ENCODE assay signal across 8 mouse cellular contexts in genomic region chr13:52821571-52821970, GRCm38 (mm10).
DNase-seq lines count a peak whose midpoint lies in the region; ATAC-seq and TF ChIP-seq lines count a peak whose summit lies in the region.

No protein-coding gene starts in this region.

- no peak overlapping the region for H3K4me3 ChIP-seq in C2C12 (ENCODE audit: insufficient read depth, poor library complexity, severe bottlenecking)
- no peak overlapping the region for H3K4me3 ChIP-seq in bone marrow, adult 2 months (replicated peaks; ENCODE audit: control insufficient read depth, low read depth, low read length)
- H3K4me3 ChIP-seq in liver, embryonic 13.5 days (replicated peaks): no peak overlapping the region

- H3K79me2 ChIP-seq in C2C12 (ENCODE audit: control insufficient read depth, insufficient read depth): no peaks in the 10 kb centered on the region

- no peak for ATAC-seq in liver, embryonic 13.5 days (ENCODE audit: low read depth)

- DNase-seq in heart, postnatal 25 days (ENCODE audit: low spot score): peak; percentile 21
- no peak for DNase-seq in liver, embryonic 13.5 days
- no peak for DNase-seq in left cerebral cortex, adult 11 months (ENCODE audit: low spot score)
- no peak for DNase-seq in ovary, postnatal 14 days (ENCODE audit: low spot score)
- DNase-seq in testis, postnatal 10 days (ENCODE audit: low spot score): no peak
- no peak for DNase-seq in cerebellum, postnatal 4 days (ENCODE audit: low spot score in 2 of 2)

- TF ChIP-seq CTCF in C2C12 (IDR thresholded peaks at IDR 0.05; ENCODE audit: control insufficient read depth, insufficient read depth, insufficient read length): no peak
- TF ChIP-seq CTCF in bone marrow, adult 2 months (IDR thresholded peaks at IDR 0.05; ENCODE audit: control insufficient read depth, insufficient read depth, low read length): no peak

- H3ac ChIP-seq in C2C12 (ENCODE audit: control insufficient read depth, insufficient read length, low read depth): no peak overlapping the region

- H3K4me1 ChIP-seq in bone marrow, adult 2 months (ENCODE audit: control insufficient read depth, insufficient read depth, low read length): peaks cover 9% of the 10 kb centered on the region; the same call in 1 of the 2 replicates
- peaks cover 55% of the 10 kb centered on the region for H3K4me1 ChIP-seq in liver, embryonic 13.5 days (replicated peaks)

- TF ChIP-seq POLR2A in bone marrow, adult 2 months (IDR thresholded peaks at IDR 0.05; ENCODE audit: borderline replicate concordance, control insufficient read depth, low read depth, low read length): no peak

- H3K4me2 ChIP-seq in liver, embryonic 13.5 days: no peak overlapping the region

- intact Hi-C loops in heart, postnatal 25 days (cut with DNase I): no loop called here

- WGBS in bone marrow, adult 2 months: 57% methylated on average over 9 of the region's 9 CpGs
- 51% methylated on average over 9 of the region's 9 CpGs for WGBS in liver, embryonic 13.5 days (ENCODE audit: insufficient replicate concordance)

- peak overlapping the region; percentile 32; the same call in 1 of the 2 replicates for H3K27ac ChIP-seq in bone marrow, adult 2 months (ENCODE audit: control insufficient read depth, insufficient read depth, low read depth, low read length, poor library complexity)
- peak overlapping the region; percentile 16 for H3K27ac ChIP-seq in liver, embryonic 13.5 days

- no peaks in the 10 kb centered on the region for H3K27me3 ChIP-seq in C2C12 (ENCODE audit: control insufficient read depth, insufficient read depth, insufficient read length)
- peaks cover 9% of the 10 kb centered on the region; the same call in 1 of the 2 replicates for H3K27me3 ChIP-seq in liver, embryonic 13.5 days

- no peaks in the 10 kb centered on the region for H3K9me3 ChIP-seq in liver, embryonic 13.5 days (replicated peaks)

- 0 out of 2 replicates have a peak overlapping the region, but pooled peaks have one; percentile 39 for H3K9ac ChIP-seq in liver, embryonic 13.5 days

- no peaks in the 10 kb centered on the region for H3K36me3 ChIP-seq in C2C12 (ENCODE audit: control insufficient read depth, insufficient read depth)
- H3K36me3 ChIP-seq in liver, embryonic 13.5 days: no peaks in the 10 kb centered on the region

- no peaks in the 10 kb centered on the region for H3K79me3 ChIP-seq in C2C12 (ENCODE audit: low read depth)

TF ChIP-seq in C2C12, 6 proteins besides CTCF, POLR2A, EP300 and RAD21:
- TF ChIP-seq MAX (IDR thresholded peaks at IDR 0.05): peak; percentile 29
- TF ChIP-seq MYOD1 (IDR thresholded peaks at IDR 0.05; ENCODE audit: control insufficient read depth, insufficient read length, low read depth): no peak
- no peak for TF ChIP-seq CEBPB (IDR thresholded peaks at IDR 0.05; ENCODE audit: low read depth)
- no peak for TF ChIP-seq MYOG (IDR thresholded peaks at IDR 0.05; ENCODE audit: control insufficient read depth, extremely low read depth, insufficient read length)
TF ChIP-seq in C2C12: peak in this region for 1.
